Mouse (Mus musculus) right cerebral cortex, postnatal 14 days (tissue): ENCODE measurements around the gene Usp35.

ENCODE experiments used
- DNase-seq: peaks from one replicate; pipeline ENCODE4 v3.0.0; 2022

The Usp35 gene

DNA sequence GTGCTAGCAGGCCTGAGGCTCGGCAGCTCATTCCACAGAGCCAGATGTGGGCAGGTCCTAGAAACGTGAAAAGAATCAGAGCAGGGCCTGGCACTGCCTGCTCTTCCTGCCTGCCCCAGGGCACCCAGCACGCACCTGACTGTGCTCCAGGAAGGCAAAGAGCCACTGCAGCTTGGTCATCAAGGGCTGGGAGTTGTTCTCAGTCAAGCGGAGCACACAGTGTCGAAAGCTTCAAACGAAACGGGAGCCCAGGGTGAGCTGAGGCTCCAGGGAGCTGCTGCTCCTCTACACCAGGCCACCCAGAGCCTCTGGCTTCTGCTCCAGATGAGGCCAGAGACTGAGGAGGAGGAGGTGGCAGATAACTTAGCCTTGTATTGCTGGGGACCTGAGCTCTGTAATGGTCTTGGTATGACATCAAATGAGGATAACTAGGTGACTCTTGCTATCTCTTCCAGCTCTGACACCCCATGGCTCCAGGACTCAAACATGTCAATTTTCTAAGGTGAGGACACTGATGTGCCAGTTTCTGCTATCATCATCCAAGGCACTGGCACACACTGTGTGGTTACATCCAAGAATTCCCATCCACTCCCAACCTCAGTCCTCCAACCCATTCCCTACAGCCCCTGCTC lies 18.3 kb downstream of the Usp35 start:
- DNase-seq = no peak

- DNase-seq = no peak
These were observed 19.0 kb downstream of the Usp35 start for GRCm38 (mm10) chr7:97312856-97313255.

DNA sequence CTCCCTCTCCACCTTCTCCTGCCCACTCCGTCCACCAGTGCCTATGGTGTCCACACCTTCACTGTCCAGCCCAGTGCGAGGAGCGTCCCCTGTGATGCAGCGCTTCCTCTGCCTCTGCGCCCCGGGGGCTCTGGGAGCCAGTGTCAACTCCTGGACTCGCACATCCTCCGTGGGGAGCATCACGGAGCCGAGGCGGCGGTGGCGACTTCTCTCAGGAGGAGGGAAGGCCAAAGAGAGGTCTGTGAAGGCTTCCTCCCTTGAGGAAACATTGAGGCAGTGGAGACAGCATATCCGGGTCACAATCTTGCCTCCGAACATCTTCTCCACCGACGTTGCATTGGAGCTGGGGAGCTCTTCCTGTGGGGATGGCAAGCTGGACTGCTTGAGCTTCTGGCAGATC lies 19.6 kb downstream of the Usp35 start:
- peak; percentile 2 for DNase-seq

- DNase-seq = peak; percentile 3
These were observed 20.2 kb downstream of the Usp35 start for GRCm38 (mm10) chr7:97311620-97312019.

DNA sequence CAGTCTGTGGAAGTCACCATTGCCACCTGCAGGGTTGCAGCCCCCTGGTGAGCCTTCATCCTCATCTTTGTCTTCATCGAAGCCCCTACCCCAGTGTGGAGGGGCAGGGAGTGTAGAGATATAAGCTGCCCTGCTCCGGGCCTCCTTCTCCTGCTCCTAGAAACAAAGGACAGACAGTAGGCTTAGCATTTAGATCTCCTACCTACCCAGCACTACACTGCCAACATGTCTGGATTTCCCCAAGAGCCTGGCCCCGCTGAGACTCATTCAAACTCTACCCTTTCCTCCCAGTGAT lies 21.5 kb downstream of the Usp35 start:
- DNase-seq = no peak

- DNase-seq = peak; percentile 2
These were observed 22.1 kb downstream of the Usp35 start for GRCm38 (mm10) chr7:97309461-97310340.

GRCm38 (mm10) chr7:97307546-97307945 lies 24.3 kb downstream of the Usp35 start:
- no peak for DNase-seq

DNA sequence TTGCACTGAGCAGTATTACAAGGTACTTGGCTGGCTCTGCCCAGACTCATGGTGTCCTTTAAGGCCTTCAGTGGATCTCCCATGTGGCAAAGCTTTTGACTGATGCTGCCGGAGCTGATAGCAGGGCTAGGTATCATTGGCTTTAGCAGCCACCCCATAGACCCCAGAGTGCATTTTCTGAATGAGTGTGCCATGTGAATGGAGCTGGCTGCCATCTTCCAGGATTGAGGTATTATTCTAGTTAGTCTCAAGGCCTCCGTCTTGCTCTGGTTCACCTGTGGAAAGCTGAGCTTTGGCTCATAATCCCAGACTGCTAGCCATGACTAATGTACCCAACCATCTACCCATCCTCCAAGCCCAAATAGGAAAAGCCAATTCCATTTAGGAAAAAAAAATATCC lies 25.0 kb downstream of the Usp35 start:
- DNase-seq = no peak

DNA sequence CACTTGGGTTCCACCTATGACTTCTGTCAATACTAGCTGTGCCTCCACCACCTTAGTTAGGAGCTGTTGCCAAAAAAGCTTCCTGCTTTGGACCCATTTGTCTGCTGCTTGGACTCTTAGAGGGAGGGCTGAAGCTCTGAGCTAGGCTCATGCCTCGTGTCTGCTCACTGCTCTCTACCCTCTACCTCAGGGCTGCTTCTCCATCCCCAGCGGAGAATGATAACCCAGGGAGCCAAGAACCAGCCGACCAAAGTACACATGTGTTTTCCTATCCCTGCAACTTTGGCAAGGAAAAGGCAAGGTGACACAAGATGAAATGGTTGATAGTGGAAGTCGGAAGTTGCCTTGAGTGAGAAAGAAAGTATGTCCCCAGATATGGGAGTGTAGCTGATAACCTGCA lies 26.6 kb downstream of the Usp35 start:
- DNase-seq = no peak

DNA sequence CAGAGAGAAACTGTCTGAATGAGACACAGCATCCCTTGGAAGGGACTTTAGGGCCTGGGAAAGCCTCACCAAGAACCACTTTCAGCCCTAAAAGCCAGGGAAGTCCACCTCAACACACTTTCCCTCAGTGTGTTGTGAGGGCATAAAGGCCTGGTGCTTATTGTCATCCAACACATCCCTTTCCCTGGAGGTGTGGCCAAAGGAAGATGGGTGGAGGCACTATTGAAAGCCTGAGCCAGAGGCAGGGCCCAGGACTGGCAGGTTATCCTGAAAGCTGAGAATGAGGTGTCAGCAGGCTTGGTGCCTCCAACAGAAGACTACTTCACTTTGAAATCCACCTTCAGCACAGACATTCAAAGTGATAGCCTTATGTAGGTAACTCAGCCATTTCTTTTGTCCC lies 27.3 kb downstream of the Usp35 start:
- DNase-seq = no peak

GRCm38 (mm10) chr7:97303614-97304013 lies 28.2 kb downstream of the Usp35 start:
- DNase-seq = no peak

- DNase-seq = no peak
These were observed 28.9 kb downstream of the Usp35 start for GRCm38 (mm10) chr7:97302876-97303275.

GRCm38 (mm10) chr7:97302261-97302660 lies 29.6 kb downstream of the Usp35 start:
- no peak for DNase-seq

GRCm38 (mm10) chr7:97301321-97301720 lies 30.5 kb downstream of the Usp35 start:
- no peak for DNase-seq

- no peak for DNase-seq
These were observed 30.9 kb downstream of the Usp35 start for GRCm38 (mm10) chr7:97300914-97301313.

GRCm38 (mm10) chr7:97298943-97299342 lies 32.9 kb downstream of the Usp35 start:
- no peak for DNase-seq

- DNase-seq = no peak
These were observed 33.5 kb downstream of the Usp35 start for GRCm38 (mm10) chr7:97298279-97298678.

GRCm38 (mm10) chr7:97297466-97297865 lies 34.4 kb downstream of the Usp35 start:
- peak; percentile 54 for DNase-seq

DNA sequence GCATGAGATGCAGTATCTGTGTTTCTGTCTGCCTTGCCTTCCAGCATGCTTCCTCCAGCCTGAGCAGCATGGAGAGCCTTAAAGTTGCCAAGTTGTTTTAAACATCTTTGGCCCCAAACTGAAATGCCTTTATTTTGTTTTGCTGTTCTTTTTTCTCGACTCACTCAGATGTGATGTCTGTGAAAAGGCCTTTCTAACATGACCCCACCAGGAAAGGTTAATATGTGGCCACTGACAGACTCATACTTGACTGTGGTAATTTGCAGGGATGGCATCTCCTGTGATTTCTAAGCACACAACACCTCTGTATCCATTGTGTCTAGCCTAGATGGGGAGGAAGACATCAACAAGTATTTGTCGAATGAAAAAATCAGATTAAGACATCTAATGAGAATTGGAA lies 34.8 kb downstream of the Usp35 start:
- no peak for DNase-seq

GRCm38 (mm10) chr7:97271068-97271467 lies 60.8 kb downstream of the Usp35 start:
- DNase-seq = no peak

DNA sequence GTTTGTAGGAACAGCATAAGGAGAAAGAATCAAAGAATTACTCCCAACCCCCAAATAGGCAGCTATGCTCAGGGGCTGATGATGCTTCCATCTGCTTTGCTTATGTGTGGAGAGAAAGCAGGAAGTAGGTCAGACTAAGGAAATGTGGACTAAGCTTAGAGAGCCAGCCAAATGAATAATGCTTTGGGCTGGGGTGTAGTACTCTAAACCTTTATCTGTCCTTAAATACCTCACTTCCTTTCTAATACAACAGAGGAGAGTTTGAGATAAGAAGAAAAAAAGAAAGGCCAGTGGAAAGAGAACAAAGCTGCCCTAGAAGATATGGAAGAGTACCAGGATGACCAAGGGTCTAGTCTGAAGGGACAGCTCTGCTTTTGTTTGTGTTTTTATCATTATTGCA lies 61.5 kb downstream of the Usp35 start:
- no peak for DNase-seq

GRCm38 (mm10) chr7:97262541-97262940 lies 69.3 kb downstream of the Usp35 start:
- DNase-seq = no peak
